Mouse (Mus musculus): ENCODE measurements around the gene Lin7b. TPM values are rescaled to one million over a fixed set of nuclear protein-coding genes. Genes with fewer than 3 reads are reported as not detected.
A peak's percentile ranks its signal among the peaks of the same experiment; 100 is the strongest.

The Lin7b gene
- polyA plus RNA-seq, 1 experiment from 2014 or later, result not detected

GRCm38 (mm10) chr7:45406157-45407156 lies 36.1 kb upstream of the Lin7b start:
- peak overlapping the region; percentile 64 for H3K4me2 ChIP-seq (replicated peaks; ENCODE audit: low read depth, low read length)
- no peaks in the 10 kb centered on the region for H3K36me3 ChIP-seq (ENCODE audit: insufficient read depth, low read length)
- H3K9ac ChIP-seq (replicated peaks; ENCODE audit: low read depth), result no peak overlapping the region
- peak; percentile 38 for ATAC-seq
- 1% methylated on average over 109 of the region's 114 CpGs for WGBS
- no peak overlapping the region for H3K27ac ChIP-seq (ENCODE audit: low read length)
- TF ChIP-seq CTCF (IDR thresholded peaks at IDR 0.05) (peak; percentile 18; the same call in 1 of the 2 replicates), EP300 (IDR thresholded peaks at IDR 0.05) (no peak)
- H3K4me1 ChIP-seq (ENCODE audit: insufficient read depth, low read depth, low read length), result 0 out of 2 replicates have a peak, but pooled peaks cover 5% of the 10 kb centered on the region
- H3K4me3 ChIP-seq (ENCODE audit: low read depth, low read length), result peak overlapping the region; percentile 39
- no peaks in the 10 kb centered on the region for H3K9me3 ChIP-seq (ENCODE audit: low read length)
- H3K27me3 ChIP-seq (replicated peaks; ENCODE audit: insufficient read depth, low read length), result peaks cover 33% of the 10 kb centered on the region
- DNase-seq (ENCODE audit: low spot score), result peak; percentile 30

DNA sequence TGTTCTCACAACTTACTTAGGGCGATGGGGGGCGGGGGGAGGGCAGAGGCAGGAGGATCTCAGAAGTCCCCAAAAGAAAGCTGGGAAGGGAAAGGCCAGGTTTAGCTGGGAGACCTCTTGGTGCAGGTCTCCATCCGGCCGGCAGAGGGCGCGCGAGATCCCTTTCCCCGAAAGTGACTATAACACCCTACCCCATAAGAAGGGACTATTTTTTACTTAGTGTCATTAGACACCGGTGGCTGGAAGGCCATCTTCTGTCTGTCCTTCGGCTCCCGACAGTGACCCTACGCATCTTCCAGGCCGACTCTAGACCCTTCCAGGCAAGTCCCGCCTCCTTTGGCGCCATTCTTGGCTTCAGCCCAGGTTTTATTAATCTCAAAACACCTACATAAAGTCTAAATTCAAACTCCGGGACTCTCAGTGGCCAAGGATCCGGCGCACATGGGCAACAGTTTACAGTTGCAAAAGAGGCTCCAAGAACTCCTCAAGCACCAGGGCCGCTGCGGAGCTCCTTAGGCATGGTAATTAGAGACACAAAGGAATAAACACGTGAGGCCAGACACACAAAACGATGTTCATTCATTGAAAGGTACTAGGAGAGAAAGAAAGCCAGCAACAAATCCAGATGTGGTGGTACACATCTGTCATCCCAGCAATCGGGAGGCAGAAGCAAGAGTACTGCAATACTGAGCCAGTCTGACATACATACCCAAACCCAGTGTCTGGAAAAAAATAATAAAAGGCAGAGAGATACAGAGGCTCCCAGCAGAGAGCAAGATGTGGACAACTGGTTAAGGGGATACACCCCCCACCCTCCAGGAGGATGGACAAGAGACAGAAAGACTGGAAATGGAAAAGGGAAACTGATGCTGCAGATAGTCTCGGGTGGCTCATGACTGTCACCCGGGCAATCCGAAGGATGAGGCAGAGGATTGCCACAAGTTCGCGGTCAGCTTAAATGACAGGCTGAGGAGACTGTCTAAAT lies 35.0 kb upstream of the Lin7b start, which contains the start of gene Kcna7:
Gene Kcna7 (plus strand): TSS at position 563 of the 985 bp plus-strand sequence.
- Histone ChIP-seq H3K9ac (replicated peaks; ENCODE audit: low read depth) (no peak within 1 kb of the TSS), H3K27me3 (replicated peaks; ENCODE audit: insufficient read depth, low read length) (peaks cover 33% of the 10 kb centered on the region), H3K4me2 (replicated peaks; ENCODE audit: low read depth, low read length) (peak within 1 kb of the TSS; percentile 64), H3K36me3 (ENCODE audit: insufficient read depth, low read length) (no peaks in the 10 kb centered on the region), H3K27ac (ENCODE audit: low read length) (no peak within 1 kb of the TSS), H3K4me1 (ENCODE audit: insufficient read depth, low read depth, low read length) (0 out of 2 replicates have a peak, but pooled peaks cover 5% of the 10 kb centered on the region), H3K9me3 (ENCODE audit: low read length) (no peaks in the 10 kb centered on the region), H3K4me3 (ENCODE audit: low read depth, low read length) (peak within 1 kb of the TSS; percentile 39)
- ATAC-seq (peak; percentile 60), DNase-seq (ENCODE audit: low spot score) (peak; percentile 73)
- TF ChIP-seq EP300 (IDR thresholded peaks at IDR 0.05) (no peak), CTCF (IDR thresholded peaks at IDR 0.05) (peak; percentile 91)
- WGBS, result 9% methylated on average over 28 of the region's 28 CpGs

GRCm38 (mm10) chr7:45403532-45404261 lies 33.3 kb upstream of the Lin7b start:
- whole genome bisulfite sequencing, result 46% methylated on average over 6 of the region's 6 CpGs
- H3K27me3 ChIP-seq (replicated peaks; ENCODE audit: insufficient read depth, low read length), result peaks cover 24% of the 10 kb centered on the region
- H3K27ac ChIP-seq (ENCODE audit: low read length), result no peak overlapping the region
- DNase-seq (ENCODE audit: low spot score) (peak; percentile 80), ATAC-seq (peak; percentile 30; the same call in 1 of the 2 replicates)
- no peaks in the 10 kb centered on the region for H3K36me3 ChIP-seq (ENCODE audit: insufficient read depth, low read length)
- 0 out of 2 replicates have a peak, but pooled peaks cover 5% of the 10 kb centered on the region for H3K4me1 ChIP-seq (ENCODE audit: insufficient read depth, low read depth, low read length)
- H3K9ac ChIP-seq (replicated peaks; ENCODE audit: low read depth), result no peak overlapping the region
- H3K4me3 ChIP-seq (ENCODE audit: low read depth, low read length), result no peak overlapping the region
- H3K4me2 ChIP-seq (replicated peaks; ENCODE audit: low read depth, low read length), result no peak overlapping the region
- TF ChIP-seq EP300 (IDR thresholded peaks at IDR 0.05) (no peak), CTCF (IDR thresholded peaks at IDR 0.05) (peak; percentile 78)
- H3K9me3 ChIP-seq (ENCODE audit: low read length), result no peaks in the 10 kb centered on the region

- Histone ChIP-seq H3K36me3 (ENCODE audit: insufficient read depth, low read length) (no peaks in the 10 kb centered on the region), H3K4me3 (ENCODE audit: low read depth, low read length) (no peak overlapping the region), H3K27ac (ENCODE audit: low read length) (no peak overlapping the region), H3K27me3 (replicated peaks; ENCODE audit: insufficient read depth, low read length) (peaks cover 6% of the 10 kb centered on the region), H3K9me3 (ENCODE audit: low read length) (no peaks in the 10 kb centered on the region), H3K4me2 (replicated peaks; ENCODE audit: low read depth, low read length) (no peak overlapping the region), H3K9ac (replicated peaks; ENCODE audit: low read depth) (no peak overlapping the region), H3K4me1 (ENCODE audit: insufficient read depth, low read depth, low read length) (0 out of 2 replicates have a peak, but pooled peaks cover 5% of the 10 kb centered on the region)
- 56% methylated on average over 10 of the region's 10 CpGs for WGBS
- ATAC-seq, result no peak
- TF ChIP-seq EP300 (IDR thresholded peaks at IDR 0.05) (no peak), CTCF (IDR thresholded peaks at IDR 0.05) (no peak)
- DNase-seq (ENCODE audit: low spot score), result no peak
Measured at GRCm38 (mm10) chr7:45401521-45402085, 31.2 kb upstream of the Lin7b start.

GRCm38 (mm10) chr7:45396787-45397186 lies 26.4 kb upstream of the Lin7b start:
- ATAC-seq (no peak), DNase-seq (ENCODE audit: low spot score) (no peak)
- TF ChIP-seq CTCF (IDR thresholded peaks at IDR 0.05) (no peak), EP300 (IDR thresholded peaks at IDR 0.05) (no peak)
- H3K4me1 ChIP-seq (ENCODE audit: insufficient read depth, low read depth, low read length), result peaks cover 3% of the 10 kb centered on the region; the same call in 1 of the 2 replicates
- 0 out of 2 replicates have a peak, but pooled peaks cover 6% of the 10 kb centered on the region for H3K36me3 ChIP-seq (ENCODE audit: insufficient read depth, low read length)
- H3K9ac ChIP-seq (replicated peaks; ENCODE audit: low read depth), result no peak overlapping the region
- H3K9me3 ChIP-seq (ENCODE audit: low read length), result no peaks in the 10 kb centered on the region
- H3K27ac ChIP-seq (ENCODE audit: low read length), result no peak overlapping the region
- no peak overlapping the region for H3K4me2 ChIP-seq (replicated peaks; ENCODE audit: low read depth, low read length)
- no peaks in the 10 kb centered on the region for H3K27me3 ChIP-seq (replicated peaks; ENCODE audit: insufficient read depth, low read length)
- no peak overlapping the region for H3K4me3 ChIP-seq (ENCODE audit: low read depth, low read length)
- WGBS, result 77% methylated on average over 2 of the region's 2 CpGs

Measured in lung, postnatal 0 days (tissue).